Mouse (Mus musculus): ENCODE data around the gene Htatsf1. TPM values are rescaled to one million over a fixed set of nuclear protein-coding genes. Genes with fewer than 3 reads are reported as not detected.

Htatsf1 gene
- 78.8 TPM for polyA plus RNA-seq (2014; fragmentation: Illumina TruSeq; extraction: RNeasy Lipid Tissue Mini Kit (QIAGEN cat#74804); ENCODE audit: low replicate concordance)

DNA sequence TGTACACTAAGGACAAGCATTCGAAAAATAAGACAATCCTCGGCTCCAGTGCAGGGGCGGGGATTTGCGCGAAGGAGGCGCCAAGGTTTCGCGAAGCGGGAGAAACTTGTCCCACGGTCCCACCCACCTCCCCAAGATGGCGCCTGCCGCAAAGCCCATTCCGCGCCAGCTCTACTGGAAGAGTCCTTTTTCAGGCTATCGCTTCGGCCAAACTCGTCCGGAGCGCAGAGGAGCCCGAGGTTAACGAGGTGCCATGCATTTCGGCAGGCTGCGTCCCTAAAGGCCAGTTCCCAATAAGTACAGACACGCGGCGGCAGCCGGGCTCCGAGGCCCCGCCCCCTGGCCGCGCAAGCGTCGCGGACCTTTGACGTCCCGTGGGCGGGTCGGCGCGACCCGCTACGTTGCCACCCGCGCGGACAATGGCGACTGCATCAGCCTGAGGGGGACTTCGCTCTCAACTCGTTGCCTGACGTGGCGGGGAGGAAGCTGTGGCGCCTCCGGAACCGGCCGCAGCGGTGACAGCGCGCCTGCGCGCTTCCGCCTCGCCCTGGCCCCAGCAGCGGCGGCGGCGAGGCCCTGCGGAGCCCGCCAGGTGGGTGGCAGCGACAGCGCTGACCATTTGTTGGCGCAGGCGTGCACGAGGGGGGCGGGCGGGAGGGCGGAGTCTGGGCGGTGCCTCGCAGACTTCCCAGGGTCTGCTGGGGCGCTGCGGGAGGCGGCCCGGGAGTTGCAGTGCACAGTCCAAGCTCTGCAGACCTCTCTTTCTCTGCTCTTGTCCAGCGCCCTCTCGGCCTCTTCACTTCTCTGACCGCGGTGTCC lies at the start of gene Htatsf1:
Gene Htatsf1, plus strand, starts transcription at position 410 of the 819 bp plus-strand sequence.

DNA sequence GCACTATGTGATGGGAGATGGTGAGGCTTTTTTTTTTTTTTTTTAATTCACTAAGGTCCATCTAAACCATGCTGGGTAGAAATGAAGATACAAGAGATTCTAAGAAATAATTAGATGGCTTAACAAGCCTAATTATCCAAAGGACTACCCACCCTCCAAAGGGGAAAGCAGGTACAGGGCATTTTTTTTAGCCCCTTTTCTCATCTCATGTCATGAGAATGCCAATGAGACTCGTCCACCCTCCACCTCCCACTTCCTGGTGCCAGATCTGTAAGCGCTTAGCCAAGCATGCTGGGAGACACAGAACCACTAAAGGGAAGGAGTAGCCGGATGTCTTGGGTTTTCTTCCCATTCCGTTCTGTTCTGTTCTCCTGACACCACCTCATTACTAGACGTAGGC lies 10.6 kb upstream of the Htatsf1 start, which contains the start of gene Brs3:
Gene Brs3, plus strand, starts transcription at position 301 of the 400 bp plus-strand sequence.

DNA sequence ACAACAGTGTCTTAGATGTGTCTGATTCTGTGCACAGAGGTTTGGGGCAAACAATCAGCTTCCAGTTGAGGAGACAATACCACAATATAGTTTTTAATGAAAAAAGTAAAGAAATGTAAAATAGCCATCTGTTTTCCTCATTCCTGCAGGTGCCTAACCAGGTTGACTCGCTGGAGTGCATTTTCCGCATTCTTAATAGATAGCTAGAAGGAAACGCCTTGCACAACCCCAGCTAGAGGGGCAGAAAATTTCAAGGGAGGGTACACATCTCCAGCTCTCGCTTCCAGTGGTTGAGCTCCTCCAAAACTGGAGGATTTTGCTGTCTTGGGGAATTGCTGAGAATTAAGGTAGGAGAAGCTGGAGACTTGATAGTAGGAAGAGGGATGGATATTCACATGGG lies 34.4 kb downstream of the Htatsf1 start, which contains the start of gene Vgll1:
Gene Vgll1, plus strand, starts transcription at position 301 of the 400 bp plus-strand sequence.

Other genes starting within 250 kb of the Htatsf1 start
- 0.97 TPM for gene Map7d3, start 231.3 kb upstream of the Htatsf1 start, polyA plus RNA-seq (2014; fragmentation: Illumina TruSeq; extraction: RNeasy Lipid Tissue Mini Kit (QIAGEN cat#74804); ENCODE audit: low replicate concordance)
- 15.8 TPM for gene Adgrg4, start 183.4 kb upstream of the Htatsf1 start, polyA plus RNA-seq (2014; fragmentation: Illumina TruSeq; extraction: RNeasy Lipid Tissue Mini Kit (QIAGEN cat#74804); ENCODE audit: low replicate concordance)
- gene Brs3, start 10.5 kb upstream of the Htatsf1 start, polyA plus RNA-seq (2014; fragmentation: Illumina TruSeq; extraction: RNeasy Lipid Tissue Mini Kit (QIAGEN cat#74804); ENCODE audit: low replicate concordance): not detected
- gene Vgll1, start 34.5 kb downstream of the Htatsf1 start, polyA plus RNA-seq (2014; fragmentation: Illumina TruSeq; extraction: RNeasy Lipid Tissue Mini Kit (QIAGEN cat#74804); ENCODE audit: low replicate concordance): not detected
- 0.48 TPM for gene Cd40lg, start 158.6 kb downstream of the Htatsf1 start, polyA plus RNA-seq (2014; fragmentation: Illumina TruSeq; extraction: RNeasy Lipid Tissue Mini Kit (QIAGEN cat#74804); ENCODE audit: low replicate concordance)